Mouse (Mus musculus) liver, embryonic 13.5 days (tissue): ENCODE measurements at regions not wholly inside any gene's neighbourhood (a gene's known extent, or its start where the extent isn't known, plus 50 kb on each side); places are given as distances from the start of the nearest gene placed in this dataset.
A peak's percentile ranks its signal among the peaks of the same experiment; 100 is the strongest.

Experiments used
- ATAC-seq: fragments of 200-750 bp; cut with Nextera tagmentation; 2 replicates; pipeline ENCODE4 v1.8.0; 2017; ENCODE audit warnings: low read depth, mild to moderate bottlenecking, moderate number of reproducible peaks, moderate library complexity
- DNase-seq: peaks from one replicate; pipeline ENCODE4 v3.0.0; 2022
- H3K27ac ChIP-seq: fragments of 300-500 bp; sonication (generic); 2 replicates; pipeline ENCODE4 v1.5.1; 2015; ENCODE audit warnings: moderate library complexity, mild to moderate bottlenecking, inconsistent platforms
- H3K27me3 ChIP-seq: fragments of 300-500 bp; sonication (generic); 2 replicates; pipeline ENCODE4 v1.6.1; 2015; ENCODE audit warnings: mild to moderate bottlenecking, inconsistent platforms
- H3K36me3 ChIP-seq: fragments of 300-500 bp; sonication (generic); 2 replicates; pipeline ENCODE4 v1.6.1; 2015; ENCODE audit warnings: mild to moderate bottlenecking, inconsistent platforms
- H3K4me1 ChIP-seq: fragments of 300-500 bp; sonication (generic); replicated peaks from 2 replicates; pipeline ENCODE4 v1.6.1; 2015; ENCODE audit warnings: inconsistent platforms
- H3K4me2 ChIP-seq: fragments of 300-500 bp; sonication (generic); 2 replicates; pipeline ENCODE4 v1.6.1; 2015; ENCODE audit warnings: inconsistent platforms, mild to moderate bottlenecking, moderate library complexity
- H3K4me3 ChIP-seq: fragments of 300-500 bp; sonication (generic); replicated peaks from 2 replicates; pipeline ENCODE4 v1.5.1; 2015; ENCODE audit warnings: mild to moderate bottlenecking, inconsistent platforms
- H3K9ac ChIP-seq: fragments of 300-500 bp; sonication (generic); 2 replicates; pipeline ENCODE4 v1.6.1; 2015; ENCODE audit warnings: mild to moderate bottlenecking, inconsistent platforms
- H3K9me3 ChIP-seq: fragments of 300-500 bp; sonication (generic); replicated peaks from 2 replicates; pipeline ENCODE4 v1.6.1; 2016; ENCODE audit warnings: inconsistent platforms
- WGBS: fragments of 180-500 bp; shearing (Covaris S2); methylation state at CpG from one replicate; pipeline ENCODE4 v1.1.7; 2015; ENCODE audit not compliant: insufficient replicate concordance; 5-methylcytosine and 5-hydroxymethylcytosine counted together

GRCm38 (mm10) chr16:86389063-86389723 is 487.6 kb upstream of the Adamts5 start:
- no peak overlapping the region for H3K27ac ChIP-seq
- no peak overlapping the region for H3K4me2 ChIP-seq
- ATAC-seq (peak; percentile 65; the same call in 1 of the 2 replicates), DNase-seq (no peak)
- no peak overlapping the region for H3K9ac ChIP-seq
- no peaks in the 10 kb centered on the region for H3K36me3 ChIP-seq
- 51% methylated on average over 3 of the region's 3 CpGs for WGBS
- no peak overlapping the region for H3K4me3 ChIP-seq
- no peaks in the 10 kb centered on the region for H3K27me3 ChIP-seq
- H3K9me3 ChIP-seq: no peaks in the 10 kb centered on the region
- no peaks in the 10 kb centered on the region for H3K4me1 ChIP-seq

GRCm38 (mm10) chr16:86388128-86388527 is 486.5 kb upstream of the Adamts5 start:
- no peaks in the 10 kb centered on the region for H3K36me3 ChIP-seq
- H3K9ac ChIP-seq: no peak overlapping the region
- WGBS: 50% methylated on average over 1 of the region's 1 CpGs
- no peak for DNase-seq
- H3K9me3 ChIP-seq: no peaks in the 10 kb centered on the region
- no peak for ATAC-seq
- H3K27ac ChIP-seq: no peak overlapping the region
- no peak overlapping the region for H3K4me2 ChIP-seq
- no peak overlapping the region for H3K4me3 ChIP-seq
- no peaks in the 10 kb centered on the region for H3K4me1 ChIP-seq
- H3K27me3 ChIP-seq: no peaks in the 10 kb centered on the region

GRCm38 (mm10) chr16:86377991-86378390 is 476.4 kb upstream of the Adamts5 start:
- Histone ChIP-seq H3K27ac (no peak overlapping the region), H3K27me3 (no peaks in the 10 kb centered on the region), H3K4me2 (no peak overlapping the region), H3K4me1 (no peaks in the 10 kb centered on the region), H3K9me3 (no peaks in the 10 kb centered on the region), H3K9ac (no peak overlapping the region), H3K4me3 (no peak overlapping the region), H3K36me3 (no peaks in the 10 kb centered on the region)
- 38% methylated on average over 3 of the region's 3 CpGs for WGBS
- ATAC-seq: no peak
- DNase-seq: no peak

GRCm38 (mm10) chr16:86371652-86372051 is 470.0 kb upstream of the Adamts5 start:
- Histone ChIP-seq H3K36me3 (no peaks in the 10 kb centered on the region), H3K4me1 (no peaks in the 10 kb centered on the region), H3K4me3 (no peak overlapping the region), H3K27ac (no peak overlapping the region), H3K9ac (no peak overlapping the region), H3K27me3 (no peaks in the 10 kb centered on the region), H3K9me3 (no peaks in the 10 kb centered on the region), H3K4me2 (no peak overlapping the region)
- WGBS: 63% methylated on average over 4 of the region's 4 CpGs
- no peak for DNase-seq
- ATAC-seq: no peak

- ATAC-seq: no peak
- H3K4me1 ChIP-seq: no peaks in the 10 kb centered on the region
- no peaks in the 10 kb centered on the region for H3K9me3 ChIP-seq
- no peaks in the 10 kb centered on the region for H3K27me3 ChIP-seq
- no peak overlapping the region for H3K4me2 ChIP-seq
- no peak overlapping the region for H3K27ac ChIP-seq
- 70% methylated on average over 5 of the region's 5 CpGs for WGBS
- DNase-seq: no peak
- H3K36me3 ChIP-seq: no peaks in the 10 kb centered on the region
- H3K4me3 ChIP-seq: no peak overlapping the region
- no peak overlapping the region for H3K9ac ChIP-seq
Observed at GRCm38 (mm10) chr16:86368449-86368848, 466.8 kb upstream of the Adamts5 start.

GRCm38 (mm10) chr16:86366197-86366596 is 464.6 kb upstream of the Adamts5 start:
- Histone ChIP-seq H3K9me3 (no peaks in the 10 kb centered on the region), H3K4me1 (no peaks in the 10 kb centered on the region), H3K36me3 (no peaks in the 10 kb centered on the region), H3K27ac (no peak overlapping the region), H3K4me2 (no peak overlapping the region), H3K9ac (no peak overlapping the region), H3K27me3 (no peaks in the 10 kb centered on the region), H3K4me3 (no peak overlapping the region)
- 58% methylated on average over 1 of the region's 1 CpGs for WGBS
- ATAC-seq: no peak
- no peak for DNase-seq

- Histone ChIP-seq H3K27me3 (no peaks in the 10 kb centered on the region), H3K36me3 (no peaks in the 10 kb centered on the region), H3K9me3 (no peaks in the 10 kb centered on the region), H3K4me1 (no peaks in the 10 kb centered on the region), H3K4me2 (no peak overlapping the region), H3K27ac (no peak overlapping the region), H3K9ac (no peak overlapping the region), H3K4me3 (no peak overlapping the region)
- no peak for ATAC-seq
- WGBS: 72% methylated on average over 5 of the region's 5 CpGs
- no peak for DNase-seq
Observed at GRCm38 (mm10) chr16:86361099-86361498, 459.5 kb upstream of the Adamts5 start.

- ATAC-seq (no peak), DNase-seq (no peak)
- no peak overlapping the region for H3K27ac ChIP-seq
- no peaks in the 10 kb centered on the region for H3K4me1 ChIP-seq
- H3K36me3 ChIP-seq: no peaks in the 10 kb centered on the region
- no peak overlapping the region for H3K4me3 ChIP-seq
- no peaks in the 10 kb centered on the region for H3K27me3 ChIP-seq
- H3K4me2 ChIP-seq: no peak overlapping the region
- 67% methylated on average over 2 of the region's 2 CpGs for WGBS
- H3K9me3 ChIP-seq: no peaks in the 10 kb centered on the region
- no peak overlapping the region for H3K9ac ChIP-seq
Observed at GRCm38 (mm10) chr16:86355036-86355435, 453.4 kb upstream of the Adamts5 start.

GRCm38 (mm10) chr16:86347753-86348152 is 446.1 kb upstream of the Adamts5 start:
- Histone ChIP-seq H3K4me3 (no peak overlapping the region), H3K4me1 (no peaks in the 10 kb centered on the region), H3K9ac (no peak overlapping the region), H3K27ac (no peak overlapping the region), H3K36me3 (no peaks in the 10 kb centered on the region), H3K27me3 (no peaks in the 10 kb centered on the region), H3K9me3 (no peaks in the 10 kb centered on the region), H3K4me2 (no peak overlapping the region)
- 67% methylated on average over 5 of the region's 5 CpGs for WGBS
- no peak for ATAC-seq
- DNase-seq: no peak

GRCm38 (mm10) chr16:86346916-86347315 is 445.3 kb upstream of the Adamts5 start:
- no peak overlapping the region for H3K4me2 ChIP-seq
- no peak overlapping the region for H3K9ac ChIP-seq
- DNase-seq (no peak), ATAC-seq (no peak)
- H3K4me3 ChIP-seq: no peak overlapping the region
- H3K4me1 ChIP-seq: no peaks in the 10 kb centered on the region
- H3K9me3 ChIP-seq: no peaks in the 10 kb centered on the region
- no peaks in the 10 kb centered on the region for H3K36me3 ChIP-seq
- WGBS: 39% methylated on average over 3 of the region's 3 CpGs
- no peak overlapping the region for H3K27ac ChIP-seq
- no peaks in the 10 kb centered on the region for H3K27me3 ChIP-seq

GRCm38 (mm10) chr16:86340311-86340710 is 438.7 kb upstream of the Adamts5 start:
- H3K27ac ChIP-seq: no peak overlapping the region
- no peak overlapping the region for H3K9ac ChIP-seq
- H3K9me3 ChIP-seq: no peaks in the 10 kb centered on the region
- 57% methylated on average over 2 of the region's 2 CpGs for WGBS
- no peaks in the 10 kb centered on the region for H3K27me3 ChIP-seq
- no peak overlapping the region for H3K4me2 ChIP-seq
- H3K4me1 ChIP-seq: no peaks in the 10 kb centered on the region
- ATAC-seq (no peak), DNase-seq (no peak)
- no peaks in the 10 kb centered on the region for H3K36me3 ChIP-seq
- H3K4me3 ChIP-seq: no peak overlapping the region

- no peaks in the 10 kb centered on the region for H3K9me3 ChIP-seq
- H3K36me3 ChIP-seq: no peaks in the 10 kb centered on the region
- no peak for DNase-seq
- ATAC-seq: no peak
- H3K4me2 ChIP-seq: no peak overlapping the region
- no peaks in the 10 kb centered on the region for H3K4me1 ChIP-seq
- no peaks in the 10 kb centered on the region for H3K27me3 ChIP-seq
- 61% methylated on average over 2 of the region's 2 CpGs for WGBS
- H3K4me3 ChIP-seq: no peak overlapping the region
- no peak overlapping the region for H3K9ac ChIP-seq
- H3K27ac ChIP-seq: no peak overlapping the region
Observed at GRCm38 (mm10) chr16:86325406-86325805, 423.8 kb upstream of the Adamts5 start.
